Mouse (Mus musculus) midbrain, embryonic 12.5 days (tissue): Measurements from ENCODE around the gene Pdcd6. TPM values are rescaled to one million over a fixed set of nuclear protein-coding genes. Genes with fewer than 3 reads are reported as not detected.

Experiments used
- ATAC-seq: fragments of 200-750 bp; cut with Nextera tagmentation; 2 replicates; pipeline ENCODE4 v1.8.0; 2017; ENCODE audit warnings: low read depth, moderate TSS enrichment, moderate library complexity; ENCODE audit not compliant: low FRiP score
- H3K27ac ChIP-seq: fragments of 300-500 bp; sonication (generic); replicated peaks from 2 replicates; pipeline ENCODE4 v1.5.1; 2016; ENCODE audit warnings: mild to moderate bottlenecking
- H3K27me3 ChIP-seq: fragments of 300-500 bp; sonication (generic); 2 replicates; pipeline ENCODE4 v1.6.1; 2016; ENCODE audit warnings: mild to moderate bottlenecking
- H3K36me3 ChIP-seq: fragments of 300-500 bp; sonication (generic); 2 replicates; pipeline ENCODE4 v1.6.1; 2016
- H3K4me1 ChIP-seq: fragments of 300-500 bp; sonication (generic); 2 replicates; pipeline ENCODE4 v1.6.1; 2016
- H3K4me2 ChIP-seq: fragments of 300-500 bp; sonication (generic); replicated peaks from 2 replicates; pipeline ENCODE4 v1.6.1; 2016; ENCODE audit warnings: mild to moderate bottlenecking, moderate library complexity
- H3K4me3 ChIP-seq: fragments of 300-500 bp; sonication (generic); 2 replicates; pipeline ENCODE4 v1.5.1; 2016; ENCODE audit warnings: mild to moderate bottlenecking
- H3K9ac ChIP-seq: fragments of 300-500 bp; sonication (generic); replicated peaks from 2 replicates; pipeline ENCODE4 v1.6.1; 2016; ENCODE audit warnings: mild to moderate bottlenecking, moderate library complexity
- H3K9me3 ChIP-seq: fragments of 300-500 bp; sonication (generic); 2 replicates; pipeline ENCODE4 v1.6.1; 2016; ENCODE audit warnings: mild to moderate bottlenecking
- WGBS: fragments of 180-500 bp; shearing (Covaris S2); methylation state at CpG from one replicate; pipeline ENCODE4 v1.1.7; 2016; 5-methylcytosine and 5-hydroxymethylcytosine counted together
- polyA plus RNA-seq: library from polyadenylated mRNA; unstranded; fragments of >200 nt; fragmentation: Nextera tagmentation; extraction: Ambion mirVana; gene quantifications from 2 replicates; pipeline ENCODE4 v1.2.1, GENCODE M21; 2016

The Pdcd6 gene
- polyA plus RNA-seq, 1 experiment from 2014 or later: 114 TPM

DNA sequence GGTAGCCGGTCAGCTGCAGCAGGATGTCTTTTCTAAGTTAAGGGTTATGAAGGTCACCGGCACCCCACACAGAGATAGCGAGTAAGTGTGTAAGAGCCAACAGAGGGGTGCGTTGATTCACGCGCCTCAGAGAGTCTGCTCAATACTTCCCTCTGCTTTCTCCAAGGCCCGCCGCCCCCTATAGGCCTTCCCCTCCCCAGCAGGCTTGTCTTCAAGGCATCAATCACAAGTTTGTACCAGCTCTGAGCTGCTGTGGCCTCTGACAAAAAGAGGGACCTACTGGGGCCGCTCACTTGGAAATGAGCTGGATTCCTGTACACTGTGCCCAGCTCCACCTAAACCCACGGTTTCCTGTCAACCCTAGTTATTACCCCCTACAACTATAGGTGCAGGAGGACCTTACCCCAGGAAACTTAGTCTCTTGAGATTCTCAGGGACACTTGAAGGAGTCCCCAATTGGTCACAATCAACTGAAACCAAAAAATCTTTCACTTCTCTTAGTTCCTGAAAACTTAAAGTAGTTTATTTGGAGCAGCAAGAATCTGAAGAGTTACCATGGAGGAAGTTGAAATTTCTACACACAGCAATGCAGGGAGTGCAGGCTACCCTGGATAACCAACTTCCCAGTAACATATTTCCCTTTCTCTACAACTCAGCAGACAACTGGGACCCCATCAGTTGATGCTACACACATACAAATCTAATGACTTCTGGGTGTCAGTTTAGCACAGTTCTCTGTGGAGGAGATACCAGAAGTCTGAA, 57.0 kb downstream of the Pdcd6 start:
- WGBS: under 1% methylated on average over 10 of the region's 10 CpGs
- Histone ChIP-seq H3K36me3 (no peaks in the 10 kb centered on the region), H3K27ac (no peak overlapping the region), H3K4me1 (peaks cover 6% of the 10 kb centered on the region; the same call in 1 of the 2 replicates), H3K4me2 (peak overlapping the region; percentile 89), H3K27me3 (no peaks in the 10 kb centered on the region), H3K9me3 (no peaks in the 10 kb centered on the region), H3K4me3 (peak overlapping the region; percentile 53), H3K9ac (peak overlapping the region; percentile 72)
- ATAC-seq: peak; percentile 91

DNA sequence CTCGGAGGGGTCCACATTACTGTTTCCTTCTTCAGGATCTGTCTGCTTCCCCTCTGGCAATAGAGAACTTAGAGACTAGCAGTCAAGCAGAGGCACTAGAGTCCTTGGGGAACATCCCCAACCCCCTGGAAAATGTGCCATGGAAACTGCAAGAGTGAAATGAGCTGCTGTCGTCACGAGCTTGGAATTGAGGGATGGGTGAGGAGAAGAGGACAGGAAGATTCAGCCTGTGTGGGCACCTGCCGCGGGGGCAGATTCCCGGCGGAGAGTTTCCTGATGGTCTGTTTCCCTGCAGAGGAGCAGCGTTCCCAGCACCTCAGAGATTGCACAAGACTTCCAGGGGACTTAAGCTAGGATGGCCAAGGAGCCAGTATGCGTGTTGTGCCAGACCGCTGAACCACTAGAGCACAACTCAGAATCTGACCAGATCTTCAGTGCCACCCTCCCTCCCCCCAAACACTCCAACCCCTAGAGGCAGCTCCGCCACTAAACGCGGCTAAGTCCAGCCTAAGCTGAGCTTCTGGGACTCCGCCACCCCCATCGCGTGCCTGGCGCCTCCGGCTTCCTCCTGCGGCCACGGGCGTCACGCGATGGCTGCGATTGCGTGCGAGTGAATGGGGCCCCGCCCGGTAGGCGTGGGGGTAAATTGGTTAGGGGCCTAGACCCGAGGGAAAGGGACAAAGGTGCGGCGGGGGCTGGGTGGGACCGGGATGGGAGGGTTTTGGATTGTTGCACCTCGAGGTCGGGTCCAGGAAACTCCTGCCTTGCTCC, 57.7 kb downstream of the Pdcd6 start:
- peak overlapping the region; percentile 89 for H3K4me2 ChIP-seq
- no peak overlapping the region for H3K27ac ChIP-seq
- no peaks in the 10 kb centered on the region for H3K9me3 ChIP-seq
- no peaks in the 10 kb centered on the region for H3K36me3 ChIP-seq
- peak; percentile 84 for ATAC-seq
- no peaks in the 10 kb centered on the region for H3K27me3 ChIP-seq
- H3K9ac ChIP-seq: peak overlapping the region; percentile 72
- H3K4me3 ChIP-seq: peak overlapping the region; percentile 53
- 3% methylated on average over 35 of the region's 35 CpGs for WGBS
- peaks cover 6% of the 10 kb centered on the region; the same call in 1 of the 2 replicates for H3K4me1 ChIP-seq

Other genes starting within 250 kb of the Pdcd6 start
- gene Slc9a3, start 196.1 kb downstream of the Pdcd6 start, polyA plus RNA-seq: 0.04 TPM in 2 replicates
- 82.4 and 89.2 TPM in 2 replicates for gene Exoc3, start 108.8 kb downstream of the Pdcd6 start, polyA plus RNA-seq
- 1.1 and 1.7 TPM in 2 replicates for gene Ahrr, start 25.2 kb downstream of the Pdcd6 start, polyA plus RNA-seq
- gene Sdha, start 32.7 kb upstream of the Pdcd6 start, polyA plus RNA-seq: 219 and 223 TPM in 2 replicates
- 57.5 and 59.2 TPM in 2 replicates for gene Ccdc127, start 32.7 kb upstream of the Pdcd6 start, polyA plus RNA-seq
- gene Lrrc14b, start 46.4 kb upstream of the Pdcd6 start, polyA plus RNA-seq: not detected in 2 replicates
- 3.5 and 3.7 TPM in 2 replicates for gene Zfp72, start 73.3 kb upstream of the Pdcd6 start, polyA plus RNA-seq
- gene Ftl1-ps1, start 82.1 kb upstream of the Pdcd6 start, polyA plus RNA-seq: 95.2 and 103 TPM in 2 replicates
- gene Zfp825, start 176.4 kb upstream of the Pdcd6 start, polyA plus RNA-seq: 20.4 and 21.6 TPM in 2 replicates